Mouse (Mus musculus) embryonic facial prominence, embryonic 13.5 days (tissue): ENCODE data around the gene Eif1b. TPM values are rescaled to one million over a fixed set of nuclear protein-coding genes. Genes with fewer than 3 reads are reported as not detected.

ENCODE experiments used
- polyA plus RNA-seq: library from polyadenylated mRNA; unstranded; fragments of >200 nt; fragmentation: Nextera tagmentation; extraction: Ambion mirVana; gene quantifications from 2 replicates; pipeline ENCODE4 v1.2.1, GENCODE M21; 2015

Eif1b gene
- polyA plus RNA-seq, 1 experiment from 2014 or later = 207 TPM

Other genes starting within 250 kb of the Eif1b start
- gene Myrip, start 190.7 kb upstream of the Eif1b start, polyA plus RNA-seq = 0.24 and 0.28 TPM in 2 replicates
- gene Entpd3, start 47.6 kb downstream of the Eif1b start, polyA plus RNA-seq = 5.8 and 6.7 TPM in 2 replicates
- gene Rpl14, start 79.2 kb downstream of the Eif1b start, polyA plus RNA-seq = 771 and 950 TPM in 2 replicates